Mouse (Mus musculus) natural killer cell, adult 2 months (primary cell): ENCODE results near the gene B430305J03Rik.

Experiments
- DNase-seq, 2 experiments: peaks; one replicate each; pipeline ENCODE4 v3.0.0; 2022; ENCODE audit warnings: low spot score in 2 of 2

Gene B430305J03Rik

DNA sequence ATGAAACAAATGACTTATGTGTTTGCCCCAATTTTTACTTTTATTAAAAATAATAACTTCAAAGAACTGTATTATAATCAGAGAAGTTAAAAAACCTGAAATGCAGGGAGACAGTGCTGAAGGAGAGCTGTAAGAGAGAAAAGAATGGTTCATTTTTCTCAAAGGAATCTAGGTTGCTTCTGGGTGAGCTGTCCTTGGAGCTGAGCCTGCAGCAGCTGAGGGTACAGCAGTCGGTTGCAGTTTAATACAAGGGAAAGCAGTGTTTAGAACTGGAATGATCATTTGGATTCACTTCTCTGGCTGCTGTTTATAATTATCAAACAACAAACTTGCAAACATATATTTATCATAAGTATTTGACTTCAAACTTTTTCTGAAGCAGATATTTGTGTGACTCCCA, 16.3 kb downstream of the B430305J03Rik start:
- DNase-seq: no peak

DNA sequence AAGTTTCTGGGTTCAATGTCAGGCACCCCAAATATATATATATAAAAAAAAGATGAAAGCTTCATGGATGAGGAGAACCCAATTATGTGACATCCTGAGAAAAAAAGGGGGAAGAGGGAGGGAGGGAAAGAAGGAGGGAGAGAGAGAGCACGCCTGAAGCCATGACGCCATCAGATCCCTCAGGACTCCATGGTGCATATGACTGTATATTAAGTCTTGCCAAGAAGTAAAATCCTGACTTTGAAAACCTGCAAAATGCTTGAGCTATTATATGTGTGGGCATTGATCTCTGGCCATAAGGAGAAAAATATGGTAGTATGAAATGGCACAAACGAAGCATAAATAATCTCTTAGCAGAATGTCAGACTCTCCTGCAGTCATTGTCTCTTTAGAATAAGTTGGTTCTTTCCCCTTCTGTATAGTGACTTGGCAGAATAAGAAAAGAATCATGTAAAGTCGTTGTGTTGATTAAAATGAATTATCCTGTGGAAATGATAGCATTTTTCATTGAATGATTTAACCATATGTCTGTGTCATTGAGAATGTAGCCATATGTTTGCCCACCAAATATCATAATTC, 17.6 kb downstream of the B430305J03Rik start:
- no peak for DNase-seq

GRCm38 (mm10) chr3:61345636-61346035, 20.1 kb downstream of the B430305J03Rik start:
- no peak for DNase-seq

DNA sequence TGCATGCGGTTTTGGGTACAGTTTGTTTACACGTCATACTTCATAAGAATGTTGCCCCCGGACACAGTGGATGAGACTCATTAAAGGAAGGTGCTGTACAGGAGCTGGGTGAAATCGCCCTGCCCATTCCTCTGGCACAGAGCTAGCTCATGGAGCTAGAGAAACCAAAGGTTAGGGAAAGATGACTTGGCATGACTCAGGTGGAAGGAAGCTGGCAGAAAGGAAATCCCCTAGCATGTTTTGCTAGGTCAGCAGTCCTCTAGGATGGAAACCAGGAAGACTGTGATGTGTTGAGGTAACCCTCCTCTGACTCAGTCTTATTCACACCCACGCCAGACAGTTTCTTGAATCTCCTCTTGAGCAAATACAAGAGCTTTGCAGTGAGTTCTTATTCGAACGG, 21.7 kb downstream of the B430305J03Rik start:
- DNase-seq: no peak

GRCm38 (mm10) chr3:61340321-61340720, 25.4 kb downstream of the B430305J03Rik start:
- DNase-seq: no peak

DNA sequence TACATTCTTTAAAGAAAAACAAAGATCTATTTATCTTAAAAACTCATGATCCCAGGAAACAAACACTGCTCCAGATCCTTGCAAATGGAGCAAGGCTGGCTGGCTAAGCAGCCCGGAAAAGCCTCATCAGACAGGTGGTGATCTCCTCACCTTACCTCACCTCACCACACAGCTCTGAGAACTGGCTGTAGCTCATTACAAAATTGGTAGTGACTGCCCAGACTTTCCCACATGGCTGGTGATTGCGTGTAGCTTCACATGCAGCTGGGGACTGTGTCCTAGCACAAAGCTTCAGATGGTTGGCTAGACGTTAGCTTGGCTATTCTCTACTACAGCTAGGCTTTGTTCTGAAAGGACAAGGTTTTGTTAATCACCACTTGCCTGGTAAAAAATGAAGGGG, 28.5 kb downstream of the B430305J03Rik start:
- no peak for DNase-seq

- no peak for DNase-seq
Observed at GRCm38 (mm10) chr3:61336205-61336604, 29.5 kb downstream of the B430305J03Rik start.

- no peak for DNase-seq
Observed at GRCm38 (mm10) chr3:61321632-61322031, 44.1 kb downstream of the B430305J03Rik start.

DNA sequence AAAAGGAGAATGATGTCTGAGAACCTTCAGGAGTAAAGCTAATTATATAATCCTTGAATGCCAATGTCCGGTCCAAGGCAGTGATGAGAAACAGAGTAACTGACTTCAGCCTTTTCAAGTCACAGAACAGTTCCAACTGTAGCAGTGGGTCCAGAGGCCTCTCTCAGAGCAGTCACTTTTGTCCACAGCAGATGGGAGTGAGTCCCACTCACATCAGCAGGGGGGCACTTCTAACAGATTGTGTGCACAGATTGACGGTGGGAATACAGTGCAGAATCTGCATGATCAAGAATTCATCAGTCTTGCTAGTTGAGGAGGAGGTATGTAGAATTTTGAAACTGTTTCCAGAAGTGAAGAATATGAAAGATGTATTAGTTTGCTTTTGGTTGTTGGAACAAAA, 45.7 kb downstream of the B430305J03Rik start:
- DNase-seq: no peak

GRCm38 (mm10) chr3:61315002-61315401, 50.7 kb downstream of the B430305J03Rik start:
- DNase-seq: no peak
